Mouse (Mus musculus): ENCODE data around the gene Nfkb2. TPM values are rescaled to one million over a fixed set of nuclear protein-coding genes. Genes with fewer than 3 reads are reported as not detected.

Nfkb2 gene
- polyA plus RNA-seq, 1 experiment: 24.3 TPM

- H3K27ac ChIP-seq (ENCODE audit: control insufficient read depth, insufficient read depth, low read depth, low read length, poor library complexity): peak overlapping the region; percentile 20; the same call in 1 of the 2 replicates
- peaks cover 3% of the 10 kb centered on the region for H3K4me1 ChIP-seq (ENCODE audit: control insufficient read depth, insufficient read depth, low read length)
- no peak overlapping the region for H3K4me3 ChIP-seq (replicated peaks; ENCODE audit: control insufficient read depth, low read depth, low read length)
- WGBS: 19% methylated on average over 4 of the region's 4 CpGs
- TF ChIP-seq POLR2A (IDR thresholded peaks at IDR 0.05; ENCODE audit: borderline replicate concordance, control insufficient read depth, low read depth, low read length): no peak
- TF ChIP-seq CTCF (IDR thresholded peaks at IDR 0.05; ENCODE audit: control insufficient read depth, insufficient read depth, low read length): no peak
These were observed 54.3 kb downstream of the Nfkb2 start for GRCm38 (mm10) chr19:46358381-46358780.

Other genes starting within 250 kb of the Nfkb2 start
- 36.1 and 52.2 TPM in 2 replicates for gene Nolc1, start 228.5 kb upstream of the Nfkb2 start, polyA plus RNA-seq (2011; ENCODE audit: insufficient read depth, insufficient read length, low replicate concordance, missing spikeins)
- gene Elovl3, start 172.4 kb upstream of the Nfkb2 start, polyA plus RNA-seq (2011; ENCODE audit: insufficient read depth, insufficient read length, low replicate concordance, missing spikeins): not detected in 2 replicates
- gene Pitx3, start 156.0 kb upstream of the Nfkb2 start, polyA plus RNA-seq (2011; ENCODE audit: insufficient read depth, insufficient read length, low replicate concordance, missing spikeins): not detected in 2 replicates
- 20.5 and 44.3 TPM in 2 replicates for gene Gbf1, start 151.8 kb upstream of the Nfkb2 start, polyA plus RNA-seq (2011; ENCODE audit: insufficient read depth, insufficient read length, low replicate concordance, missing spikeins)
- 1.1 and 4.8 TPM in 2 replicates for gene Psd, start 22.8 kb downstream of the Nfkb2 start, polyA plus RNA-seq (2011; ENCODE audit: insufficient read depth, insufficient read length, low replicate concordance, missing spikeins)
- 1.2 and 3.0 TPM in 2 replicates for gene Fbxl15, start 23.9 kb downstream of the Nfkb2 start, polyA plus RNA-seq (2011; ENCODE audit: insufficient read depth, insufficient read length, low replicate concordance, missing spikeins)
- gene Cuedc2, start 34.4 kb downstream of the Nfkb2 start, polyA plus RNA-seq (2011; ENCODE audit: insufficient read depth, insufficient read length, low replicate concordance, missing spikeins): 74.9 and 161 TPM in 2 replicates
- 5.1 and 14.9 TPM in 2 replicates for gene Mfsd13a, start 36.8 kb downstream of the Nfkb2 start, polyA plus RNA-seq (2011; ENCODE audit: insufficient read depth, insufficient read length, low replicate concordance, missing spikeins)
- gene 2310034G01Rik, start 46.0 kb downstream of the Nfkb2 start, polyA plus RNA-seq (2011; ENCODE audit: insufficient read depth, insufficient read length, low replicate concordance, missing spikeins): 1.1 TPM in 1 of 2 replicates, not detected in the other
- 40.3 and 53.5 TPM in 2 replicates for gene Actr1a, start 91.4 kb downstream of the Nfkb2 start, polyA plus RNA-seq (2011; ENCODE audit: insufficient read depth, insufficient read length, low replicate concordance, missing spikeins)
- 5.3 and 6.3 TPM in 2 replicates for gene Sufu, start 92.6 kb downstream of the Nfkb2 start, polyA plus RNA-seq (2011; ENCODE audit: insufficient read depth, insufficient read length, low replicate concordance, missing spikeins)
- gene Trim8, start 197.4 kb downstream of the Nfkb2 start, polyA plus RNA-seq (2011; ENCODE audit: insufficient read depth, insufficient read length, low replicate concordance, missing spikeins): 13.9 and 25.9 TPM in 2 replicates